Mouse (Mus musculus) stomach, postnatal 0 days (tissue): Measurements from ENCODE around the gene Mlxipl. TPM values are rescaled to one million over a fixed set of nuclear protein-coding genes. Genes with fewer than 3 reads are reported as not detected.
A peak's percentile ranks its signal among the peaks of the same experiment; 100 is the strongest.

Experiments
- ATAC-seq: fragments of 200-750 bp; cut with Nextera tagmentation; 2 replicates; pipeline ENCODE4 v1.8.0; 2017; ENCODE audit not compliant: low FRiP score, low TSS enrichment
- DNase-seq: peaks from one replicate; pipeline ENCODE4 v3.0.0-alpha.2; 2016; ENCODE audit warnings: low spot score
- H3K27ac ChIP-seq: fragments of 300-500 bp; sonication (generic); replicated peaks from 2 replicates; pipeline ENCODE4 v1.5.1; 2014; ENCODE audit warnings: mild to moderate bottlenecking, control low read depth
- H3K27me3 ChIP-seq: fragments of 300-500 bp; sonication (generic); 2 replicates; pipeline ENCODE4 v1.6.1; 2014; ENCODE audit warnings: low read length; ENCODE audit not compliant: control insufficient read depth, insufficient read depth
- H3K36me3 ChIP-seq: fragments of 300-500 bp; sonication (generic); 2 replicates; pipeline ENCODE4 v1.6.1; 2014; ENCODE audit warnings: low read length, mixed read lengths; ENCODE audit not compliant: control insufficient read depth, insufficient read depth
- H3K4me1 ChIP-seq: fragments of 300-500 bp; sonication (generic); replicated peaks from 2 replicates; pipeline ENCODE4 v1.6.1; 2014; ENCODE audit warnings: antibody characterized with exemption; ENCODE audit not compliant: control insufficient read depth, insufficient read depth
- H3K4me2 ChIP-seq: fragments of 300-500 bp; sonication (generic); replicated peaks from 2 replicates; pipeline ENCODE4 v1.6.1; 2014; ENCODE audit warnings: low read depth, mild to moderate bottlenecking, control low read depth, moderate library complexity
- H3K4me3 ChIP-seq: fragments of 300-500 bp; sonication (generic); 2 replicates; pipeline ENCODE4 v1.5.1; 2014; ENCODE audit warnings: low read depth, low read length, control low read depth
- H3K9ac ChIP-seq: fragments of 300-500 bp; sonication (generic); 2 replicates; pipeline ENCODE4 v1.6.1; 2014; ENCODE audit warnings: mild to moderate bottlenecking, low read length, control low read depth, mixed read lengths
- H3K9me3 ChIP-seq: fragments of 300-500 bp; sonication (generic); 2 replicates; pipeline ENCODE4 v1.6.1; 2016; ENCODE audit warnings: low read length; ENCODE audit not compliant: control insufficient read depth
- CTCF ChIP-seq: IDR thresholded peaks from 2 replicates; pipeline ENCODE4 v1.5.1; 2016; ENCODE audit warnings: antibody characterized with exemption, low read depth, mild to moderate bottlenecking, moderate library complexity
- EP300 ChIP-seq: optimal IDR thresholded peaks from 2 replicates; pipeline ENCODE3; 2016; ENCODE audit warnings: antibody characterized with exemption
- WGBS: fragments of 180-500 bp; shearing (Covaris S2); extraction: QIAGEN DNeasy Blood & Tissue Kit; methylation state at CpG from one replicate; pipeline ENCODE4 v1.1.7; 2014; 5-methylcytosine and 5-hydroxymethylcytosine counted together
- polyA plus RNA-seq: library from polyadenylated mRNA; unstranded; fragments of >200 nt; fragmentation: Nextera tagmentation; extraction: Ambion mirVana; gene quantifications from 2 replicates; pipeline ENCODE4 v1.2.1, GENCODE M21; 2015

Mlxipl gene
- polyA plus RNA-seq, 1 experiment from 2014 or later: 0.22 TPM

GRCm38 (mm10) chr5:135145955-135146354 lies 56.3 kb downstream of the Mlxipl start:
- Histone ChIP-seq H3K27ac (no peak overlapping the region), H3K4me2 (no peak overlapping the region), H3K4me1 (no peaks in the 10 kb centered on the region), H3K9me3 (no peaks in the 10 kb centered on the region), H3K27me3 (no peaks in the 10 kb centered on the region), H3K9ac (no peak overlapping the region), H3K36me3 (no peaks in the 10 kb centered on the region), H3K4me3 (no peak overlapping the region)
- DNase-seq (no peak), ATAC-seq (no peak)
- TF ChIP-seq CTCF: peak; percentile 40; the same call in 1 of the 2 replicates
- TF ChIP-seq EP300: no peak

GRCm38 (mm10) chr5:135148715-135149052 lies 59.0 kb downstream of the Mlxipl start:
- Histone ChIP-seq H3K4me1 (no peaks in the 10 kb centered on the region), H3K4me3 (peak overlapping the region; percentile 84), H3K36me3 (no peaks in the 10 kb centered on the region), H3K27me3 (no peaks in the 10 kb centered on the region), H3K9ac (peak overlapping the region; percentile 67), H3K4me2 (peak overlapping the region; percentile 95), H3K9me3 (no peaks in the 10 kb centered on the region), H3K27ac (peak overlapping the region; percentile 92)
- no peak for TF ChIP-seq EP300
- TF ChIP-seq CTCF: no peak
- DNase-seq: no peak
- no peak for ATAC-seq
- under 1% methylated on average over 13 of the region's 13 CpGs for WGBS

GRCm38 (mm10) chr5:135149053-135149819 lies 59.5 kb downstream of the Mlxipl start, which contains the start of gene Tbl2:
Gene Tbl2, plus strand, starts transcription at chr5:135149657.
- peak within 1 kb of the TSS; percentile 84 for H3K4me3 ChIP-seq
- peak within 1 kb of the TSS; percentile 92 for H3K27ac ChIP-seq
- H3K4me1 ChIP-seq: no peaks in the 10 kb centered on the region
- H3K9me3 ChIP-seq: no peaks in the 10 kb centered on the region
- peak within 1 kb of the TSS; percentile 95 for H3K4me2 ChIP-seq
- no peaks in the 10 kb centered on the region for H3K27me3 ChIP-seq
- WGBS: under 1% methylated on average over 56 of the region's 63 CpGs
- peaks cover under 1% of the 10 kb centered on the region; the same call in 1 of the 2 replicates for H3K36me3 ChIP-seq
- H3K9ac ChIP-seq: peak within 1 kb of the TSS; percentile 79
- no peak for TF ChIP-seq EP300
- peak; percentile 53 for TF ChIP-seq CTCF
- DNase-seq (peak; percentile 99), ATAC-seq (peak; percentile 99)

- no peak for ATAC-seq
- H3K27ac ChIP-seq: peak overlapping the region; percentile 70
Observed at GRCm38 (mm10) chr5:135149820-135150178, 60.1 kb downstream of the Mlxipl start.

DNA sequence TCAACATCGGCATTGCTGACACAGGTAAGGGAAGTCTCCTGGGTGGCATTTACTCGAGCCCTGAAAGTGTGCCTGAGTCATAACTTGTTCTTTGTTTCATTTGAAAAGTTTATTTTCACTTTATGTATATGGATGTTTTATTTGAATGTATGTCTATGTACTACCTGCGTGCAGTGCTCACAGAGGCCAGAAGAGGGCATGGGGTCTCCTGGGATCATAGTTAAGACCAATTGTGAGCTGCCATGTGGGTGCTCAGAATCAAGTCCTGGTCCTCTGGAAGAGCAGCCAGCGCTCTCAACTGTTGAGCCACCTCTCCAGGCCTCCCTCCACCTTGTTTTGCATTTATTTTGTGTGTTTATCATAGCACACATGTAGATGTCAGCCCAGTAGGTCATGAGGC lies 66.8 kb downstream of the Mlxipl start:
- Histone ChIP-seq H3K27me3 (no peaks in the 10 kb centered on the region), H3K9me3 (no peaks in the 10 kb centered on the region), H3K27ac (no peak overlapping the region), H3K4me1 (no peaks in the 10 kb centered on the region), H3K4me3 (no peak overlapping the region), H3K9ac (no peak overlapping the region), H3K4me2 (no peak overlapping the region), H3K36me3 (peaks cover 19% of the 10 kb centered on the region; the same call in 1 of the 2 replicates)
- DNase-seq: no peak
- WGBS: 98% methylated on average over 4 of the region's 4 CpGs
- no peak for ATAC-seq
- peak; percentile 38; the same call in 1 of the 2 replicates for TF ChIP-seq CTCF
- TF ChIP-seq EP300: no peak

More at GRCm38 (mm10) chr5:135149820-135150178, 60.1 kb downstream of the Mlxipl start:
- Histone ChIP-seq H3K27me3 (no peaks in the 10 kb centered on the region), H3K4me2 (peak overlapping the region; percentile 95), H3K4me3 (peak overlapping the region; percentile 84), H3K9me3 (no peaks in the 10 kb centered on the region), H3K4me1 (no peaks in the 10 kb centered on the region), H3K36me3 (peaks cover 3% of the 10 kb centered on the region; the same call in 1 of the 2 replicates), H3K9ac (peak overlapping the region; percentile 79)
- WGBS: under 1% methylated on average over 23 of the region's 23 CpGs
- DNase-seq: no peak
- TF ChIP-seq CTCF (no peak), EP300 (no peak)

DNA sequence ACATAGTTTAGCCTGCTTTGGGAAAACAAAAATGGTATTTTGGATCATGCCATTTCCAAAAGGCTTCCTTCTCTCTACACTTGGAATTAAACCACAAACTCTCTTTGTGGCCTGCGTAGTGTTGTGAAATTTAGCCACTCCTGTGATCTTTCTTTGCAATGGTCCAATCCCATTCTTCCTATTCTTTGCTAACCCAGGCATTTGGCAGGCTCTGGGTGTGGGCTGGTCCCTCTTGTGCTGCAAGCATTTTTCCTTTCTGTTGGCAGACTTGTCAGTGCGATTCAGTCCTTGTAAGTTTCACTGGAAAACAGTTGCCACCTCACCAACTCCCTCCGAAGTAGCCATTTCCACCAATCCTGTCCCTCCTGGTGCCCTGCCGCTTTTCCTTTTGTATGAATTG lies 71.5 kb downstream of the Mlxipl start:
- Histone ChIP-seq H3K27ac (no peak overlapping the region), H3K4me3 (no peak overlapping the region), H3K9me3 (no peaks in the 10 kb centered on the region), H3K36me3 (peaks cover 14% of the 10 kb centered on the region; the same call in 1 of the 2 replicates), H3K27me3 (no peaks in the 10 kb centered on the region), H3K4me2 (no peak overlapping the region), H3K9ac (no peak overlapping the region), H3K4me1 (no peaks in the 10 kb centered on the region)
- ATAC-seq (no peak), DNase-seq (no peak)
- TF ChIP-seq CTCF: no peak
- TF ChIP-seq EP300: no peak
- WGBS: 81% methylated on average over 4 of the region's 4 CpGs
